Mouse (Mus musculus) embryo, embryonic 11.5 days (tissue): ENCODE measurements at regions not wholly inside any gene's neighbourhood (a gene's known extent, or its start where the extent isn't known, plus 50 kb on each side); places are given as distances from the start of the nearest gene placed in this dataset.
"Not testable (repeated sequence)": the region's sequence is repeated elsewhere in the genome, so short reads cannot be mapped to it uniquely, and the experiment has no call there.

Experiments
- DNase-seq: peaks from one replicate; pipeline ENCODE4 v3.0.0-alpha.2; 2012; ENCODE audit warnings: low read depth, low spot score

DNA sequence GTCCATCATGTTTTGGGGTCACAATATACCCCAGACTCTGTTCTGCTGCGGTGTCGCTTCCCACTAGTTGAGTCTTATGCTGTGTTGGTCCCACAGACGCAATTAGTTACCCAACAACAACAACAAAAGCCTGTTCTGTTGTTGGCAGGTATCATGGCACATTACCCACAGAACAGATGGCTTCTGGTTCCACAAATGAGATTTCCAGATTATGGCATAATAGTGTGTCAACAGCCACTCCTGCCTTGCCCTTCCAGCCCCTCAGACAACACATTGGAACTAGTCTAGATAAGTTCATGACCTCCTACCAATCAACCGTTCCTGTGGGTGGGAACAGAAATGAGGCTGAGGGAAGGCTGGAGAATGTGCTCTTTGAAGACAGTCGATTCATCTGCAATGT, 351.5 kb downstream of the Fut8 start:
- DNase-seq, result no peak

DNA sequence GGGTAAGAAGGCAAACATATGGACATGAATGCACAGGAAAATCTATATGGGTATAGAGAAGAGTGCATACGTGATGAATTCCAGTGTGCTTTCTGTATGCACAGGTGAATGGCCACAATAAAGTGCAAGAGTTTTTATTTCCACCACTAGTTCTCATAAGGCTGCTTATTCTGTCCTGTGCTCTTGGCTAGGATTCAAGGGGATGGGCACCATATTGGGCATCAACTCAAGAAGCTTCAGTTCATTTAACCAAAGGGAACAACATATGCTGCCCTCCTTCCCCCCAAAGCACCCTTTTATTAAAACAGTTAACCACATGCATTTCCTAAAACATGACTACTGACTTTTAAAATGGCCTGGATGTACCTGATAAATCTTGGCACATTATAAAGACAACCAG, 356.2 kb downstream of the Fut8 start:
- DNase-seq, result no peak

DNA sequence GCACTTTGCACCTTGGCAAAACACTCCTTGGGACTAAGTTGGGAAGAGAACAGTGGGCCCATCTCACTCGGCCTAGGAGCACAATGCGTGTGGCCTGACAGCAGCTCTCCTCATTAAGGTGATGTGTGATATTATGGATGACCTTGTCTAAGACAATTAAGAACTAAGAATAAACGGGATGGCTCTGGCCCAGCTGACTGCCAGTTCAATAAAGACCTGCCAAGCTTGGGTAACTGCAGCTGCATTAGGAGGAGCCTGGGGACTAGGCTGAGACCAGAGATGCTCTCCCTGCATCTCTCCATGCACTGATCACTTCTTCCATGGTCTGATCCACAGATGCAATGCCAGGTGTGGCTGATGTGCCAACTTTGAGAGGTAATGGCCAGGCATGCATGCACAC, 356.7 kb downstream of the Fut8 start:
- DNase-seq, result no peak

GRCm38 (mm10) chr12:77595821-77596220, 357.9 kb downstream of the Fut8 start:
- no peak for DNase-seq

DNA sequence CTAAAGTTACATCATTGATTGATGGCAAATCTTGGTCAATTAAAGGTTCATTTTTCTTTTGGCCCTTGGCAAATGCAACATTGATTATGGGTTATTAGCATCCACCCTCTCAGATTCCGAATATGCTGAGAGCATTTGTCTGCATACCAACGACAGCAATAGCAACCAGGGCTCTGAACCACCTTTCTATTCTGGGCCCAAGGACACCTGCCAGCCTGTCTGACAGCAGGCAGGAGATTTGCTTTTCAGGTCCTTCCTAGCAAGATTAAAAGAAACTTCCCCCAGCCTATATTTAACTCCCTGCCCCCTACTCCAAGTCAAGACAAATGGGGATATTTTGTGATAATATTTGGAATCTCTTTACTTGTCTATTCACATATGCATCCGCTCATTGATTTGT, 358.8 kb downstream of the Fut8 start:
- no peak for DNase-seq

DNA sequence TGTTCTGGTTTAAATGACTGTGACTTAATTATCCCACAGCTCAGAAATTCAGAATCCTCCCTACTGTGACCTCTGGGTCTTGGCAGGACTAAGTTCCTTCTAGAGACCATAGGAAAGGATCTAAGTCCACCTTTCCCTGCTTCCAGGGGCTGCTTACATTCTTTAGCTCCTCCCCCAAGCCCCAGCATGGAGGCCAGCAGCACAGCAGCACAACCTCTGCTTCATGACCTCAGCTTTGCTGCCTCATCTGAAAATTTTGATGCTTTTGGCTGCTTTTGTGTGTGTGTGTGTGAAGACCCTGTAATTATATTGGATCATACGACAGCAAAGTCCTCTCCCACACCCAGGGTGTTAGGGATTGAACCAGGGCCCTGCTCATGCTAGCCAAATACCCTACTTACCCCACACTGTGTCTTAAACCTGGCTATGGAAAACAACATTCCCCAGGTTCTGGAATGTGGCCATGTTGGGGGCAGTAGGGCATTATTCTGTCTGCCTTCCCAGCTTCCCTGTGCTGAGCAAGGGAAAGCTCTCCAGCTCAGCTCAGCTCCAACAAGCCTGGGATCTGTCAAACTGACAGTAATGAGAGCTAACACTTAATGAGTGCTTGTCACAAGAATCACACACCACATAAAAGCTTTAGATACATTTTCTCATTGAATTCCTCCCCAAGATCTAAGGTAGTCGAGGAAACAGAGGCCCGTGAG, 359.9 kb downstream of the Fut8 start:
- peak; percentile 46 for DNase-seq

- no peak for DNase-seq
These were observed 360.4 kb downstream of the Fut8 start for GRCm38 (mm10) chr12:77598334-77598715.

DNA sequence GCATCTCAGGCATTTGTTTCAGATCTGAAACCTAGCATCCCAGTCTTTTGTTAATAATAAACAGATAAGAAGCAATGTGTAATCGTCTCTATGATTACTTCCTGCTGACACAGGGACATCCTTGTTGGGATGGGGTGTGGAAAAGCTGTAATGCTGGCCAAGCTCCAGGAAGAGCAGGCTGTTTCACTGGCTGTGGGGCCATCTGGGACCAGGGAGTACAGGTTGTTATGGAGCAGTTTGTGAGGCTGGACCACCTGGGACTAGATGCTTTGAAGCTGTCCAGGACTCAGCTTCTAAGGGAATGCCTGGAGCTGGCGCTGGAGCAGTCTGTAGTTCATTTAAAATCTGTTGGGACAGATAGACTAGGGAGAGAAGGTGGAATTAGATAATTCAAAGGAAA, 361.5 kb downstream of the Fut8 start:
- DNase-seq, result no peak

DNA sequence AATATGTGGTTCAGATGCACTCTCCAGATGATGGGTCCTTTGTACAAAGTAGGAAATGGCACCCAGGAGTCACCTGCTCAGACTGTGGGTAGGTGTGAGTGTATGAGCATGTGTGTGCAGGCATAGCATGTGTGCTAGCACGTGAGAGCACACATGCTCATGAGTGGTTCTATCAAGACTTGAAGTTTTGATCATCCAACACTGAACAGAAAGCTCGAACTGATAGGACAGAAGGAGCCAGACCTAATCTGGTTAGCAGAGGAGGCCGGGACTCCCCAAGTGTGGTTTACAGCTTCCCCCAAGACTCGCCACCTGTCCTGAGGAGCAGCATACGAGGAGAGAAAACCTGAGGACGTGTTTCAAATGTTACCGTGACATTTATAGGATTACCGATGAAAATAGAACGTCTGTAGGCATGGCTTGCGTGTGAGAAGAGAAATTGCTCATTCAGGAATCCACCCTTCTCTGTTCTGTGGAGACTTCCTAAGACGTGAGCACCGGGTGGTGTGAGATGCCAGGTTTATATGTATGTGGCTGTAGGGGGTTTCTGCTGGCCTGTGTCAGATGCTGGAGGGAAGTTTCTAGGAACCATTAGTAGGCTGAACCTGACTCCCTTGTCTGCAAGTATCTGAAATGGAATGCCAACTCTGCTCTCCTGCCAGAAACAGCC, 366.0 kb downstream of the Fut8 start:
- no peak for DNase-seq

- DNase-seq, result no peak
These were observed 379.6 kb downstream of the Fut8 start for GRCm38 (mm10) chr12:77617552-77617951.

DNA sequence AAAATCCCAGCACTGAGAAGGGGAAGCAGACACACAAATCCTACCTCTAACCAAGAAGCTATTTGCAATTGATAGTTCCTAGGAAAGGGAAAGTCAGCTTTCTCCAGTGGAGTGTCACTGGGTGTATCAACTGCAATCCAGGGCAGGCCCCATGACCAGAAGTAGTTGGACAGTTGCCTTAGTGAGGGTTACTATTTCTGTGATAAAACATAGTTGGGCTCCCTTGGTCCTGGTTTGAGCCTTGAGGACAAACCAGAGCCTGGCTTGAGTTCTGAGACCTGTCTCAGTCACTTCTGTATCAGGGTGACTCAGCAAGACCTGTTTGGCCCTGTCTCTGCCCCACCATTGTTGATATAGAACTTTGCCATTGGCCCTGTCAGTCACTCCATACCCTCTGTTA, 384.3 kb downstream of the Fut8 start:
- DNase-seq, result no peak

DNA sequence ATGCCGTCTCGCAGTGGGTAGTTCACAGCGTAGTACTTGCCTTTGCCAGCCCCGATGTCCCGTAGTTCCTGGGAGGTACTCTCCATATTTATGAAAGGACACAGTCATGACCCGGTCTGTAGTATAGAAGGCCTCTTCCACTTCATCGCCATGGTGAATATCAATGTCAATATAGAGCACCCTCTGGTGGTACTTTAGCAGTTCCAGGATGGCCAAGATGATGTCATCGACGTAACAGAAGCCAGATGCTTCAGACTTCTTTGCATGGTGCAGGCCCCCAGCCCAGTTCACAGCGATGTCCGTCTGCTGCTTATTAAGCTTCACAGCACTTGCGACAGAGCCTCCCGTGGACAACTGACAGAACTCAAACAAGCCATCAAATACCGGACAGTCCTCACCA, 386.4 kb downstream of the Fut8 start:
- not testable (repeated sequence) for DNase-seq

DNA sequence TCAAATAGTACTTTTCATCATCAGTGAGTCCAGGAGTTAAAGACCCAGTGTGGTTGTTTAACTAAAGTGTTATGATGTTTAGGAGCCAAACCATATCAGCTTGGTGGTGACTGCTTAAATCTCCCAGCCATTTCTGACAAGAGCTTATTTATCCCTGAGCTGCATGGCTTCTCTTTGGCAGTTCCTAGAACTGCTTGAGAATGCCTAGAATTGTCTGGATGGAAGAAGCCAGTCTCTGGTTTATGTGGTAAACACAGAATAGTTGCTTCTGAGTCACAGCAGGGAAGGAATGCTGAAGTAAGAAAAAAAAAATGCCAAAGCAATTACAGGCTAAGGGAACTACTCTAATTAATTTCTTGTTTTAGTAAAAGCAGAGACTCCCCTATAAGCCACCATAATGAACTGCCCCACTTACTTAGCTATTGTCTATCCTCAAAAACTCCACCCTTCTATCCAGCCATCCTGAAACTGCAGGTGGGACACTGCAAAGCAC, 390.5 kb downstream of the Fut8 start:
- DNase-seq, result no peak

- no peak for DNase-seq
These were observed 396.2 kb downstream of the Fut8 start for GRCm38 (mm10) chr12:77633981-77634650.

- peak; percentile 11 for DNase-seq
These were observed 400.3 kb downstream of the Fut8 start for GRCm38 (mm10) chr12:77638266-77638665.

DNA sequence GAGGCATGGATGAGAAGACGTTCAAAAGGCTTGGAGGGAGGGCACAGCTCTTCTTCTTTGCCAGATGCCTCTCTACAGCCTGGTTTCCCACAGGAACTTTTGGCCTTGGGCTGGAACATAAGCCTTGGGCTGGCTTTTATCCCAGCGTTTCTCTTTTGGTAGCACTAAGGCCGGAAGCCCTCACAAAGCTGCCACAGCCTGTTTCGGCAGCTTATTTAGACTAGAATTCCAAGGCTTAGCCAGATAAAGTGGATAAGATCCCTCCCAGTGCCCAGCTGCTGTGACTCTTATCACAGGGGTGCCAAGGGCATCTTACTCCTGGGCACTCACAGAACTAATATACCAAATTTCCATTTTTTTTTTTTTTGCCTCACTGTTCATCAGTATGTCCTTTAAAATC, 404.4 kb downstream of the Fut8 start:
- no peak for DNase-seq

DNA sequence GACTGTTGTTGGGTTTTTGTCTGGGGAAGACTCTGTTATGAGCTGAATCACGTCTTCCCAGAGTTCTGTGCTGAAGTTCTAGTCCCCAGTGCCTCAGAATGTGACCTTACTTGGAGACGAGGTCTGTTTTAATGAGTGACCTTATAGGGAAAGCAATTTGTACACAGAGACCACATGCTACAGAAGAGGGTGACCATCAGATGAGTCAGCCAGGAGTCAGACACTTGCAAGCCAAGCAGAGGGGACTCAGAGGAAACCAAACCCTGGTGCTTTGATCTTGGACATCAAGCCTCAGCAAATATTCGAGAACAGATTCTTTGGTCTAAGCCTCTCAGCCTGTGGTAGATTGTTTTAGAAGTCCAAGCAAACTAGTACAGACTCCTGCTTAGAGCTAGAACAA, 409.9 kb downstream of the Fut8 start:
- no peak for DNase-seq

DNA sequence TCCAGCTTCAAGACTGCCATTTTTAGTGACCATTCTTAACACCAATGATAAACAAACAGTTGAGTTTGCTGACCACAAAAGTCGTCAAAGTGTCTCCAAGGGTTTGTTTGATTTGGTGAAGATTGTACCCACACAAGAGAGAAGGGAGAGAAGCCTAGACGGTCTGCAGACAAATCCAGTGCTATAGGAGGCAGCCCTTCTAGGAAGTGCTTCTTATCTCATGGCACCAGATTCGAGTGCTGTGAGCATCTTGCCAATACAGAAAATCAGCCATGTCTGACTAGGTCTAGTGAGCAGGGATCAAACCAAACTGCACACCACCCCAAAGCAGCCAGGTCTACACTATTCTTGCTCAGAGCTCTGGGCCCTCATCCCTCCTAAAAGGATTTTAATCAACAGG, 416.4 kb downstream of the Fut8 start:
- DNase-seq, result no peak

DNA sequence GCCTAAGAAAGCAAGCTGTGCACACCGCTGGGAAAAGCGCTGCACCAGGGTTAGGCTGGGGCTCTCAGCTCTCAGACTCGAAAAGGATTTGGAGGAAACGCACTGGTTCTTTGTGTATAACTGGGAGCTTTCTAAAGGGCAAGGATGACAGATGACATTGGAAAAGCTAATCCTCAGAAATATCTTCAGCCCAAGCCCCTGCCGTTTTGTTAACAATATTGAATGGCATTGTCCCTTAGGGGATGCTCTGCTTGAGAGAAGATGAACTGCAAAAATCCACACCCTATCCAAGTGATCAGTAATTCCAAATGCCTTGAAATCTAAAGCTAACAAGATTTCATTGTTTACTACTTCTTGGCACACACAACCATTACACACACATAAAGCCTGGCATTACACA, 419.1 kb downstream of the Fut8 start:
- no peak for DNase-seq

DNA sequence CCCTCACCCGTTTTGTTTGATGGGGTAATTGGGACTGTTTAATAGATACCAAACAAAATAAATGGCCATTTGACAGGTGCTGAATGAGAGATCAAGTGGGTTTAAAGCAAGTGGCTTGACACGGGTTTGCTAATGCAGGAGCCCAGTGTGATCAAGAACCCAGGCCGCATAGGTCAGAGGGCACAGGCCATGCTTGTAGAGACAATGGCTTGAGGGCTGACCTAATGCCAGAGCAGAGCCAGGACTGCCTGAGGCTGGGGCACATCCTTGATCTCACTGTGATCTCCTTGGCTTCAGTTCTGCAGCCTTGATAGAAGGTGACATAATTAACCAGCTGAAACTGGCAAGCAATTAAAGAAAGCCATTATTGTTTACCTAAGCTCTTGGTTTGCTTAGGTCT, 420.0 kb downstream of the Fut8 start:
- no peak for DNase-seq

DNA sequence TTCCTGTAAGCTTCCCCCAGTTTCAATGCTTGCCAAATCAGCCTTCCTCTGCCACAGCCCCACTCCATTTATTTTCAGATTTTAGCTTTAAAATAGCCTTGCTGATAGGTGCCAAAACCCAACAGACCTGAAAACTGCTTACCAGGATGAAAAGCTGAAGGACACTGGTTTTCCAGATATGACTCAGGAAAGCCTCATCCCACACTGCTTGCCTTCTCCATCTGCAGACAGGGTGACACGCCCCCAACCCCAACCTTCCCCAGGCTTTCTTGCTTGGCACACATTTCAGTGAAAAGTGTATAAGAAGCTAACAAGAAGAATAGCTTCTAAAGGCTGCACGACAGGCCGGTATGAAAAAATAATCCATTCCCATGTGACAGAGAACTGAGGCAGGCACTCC, 425.3 kb downstream of the Fut8 start:
- no peak for DNase-seq

DNA sequence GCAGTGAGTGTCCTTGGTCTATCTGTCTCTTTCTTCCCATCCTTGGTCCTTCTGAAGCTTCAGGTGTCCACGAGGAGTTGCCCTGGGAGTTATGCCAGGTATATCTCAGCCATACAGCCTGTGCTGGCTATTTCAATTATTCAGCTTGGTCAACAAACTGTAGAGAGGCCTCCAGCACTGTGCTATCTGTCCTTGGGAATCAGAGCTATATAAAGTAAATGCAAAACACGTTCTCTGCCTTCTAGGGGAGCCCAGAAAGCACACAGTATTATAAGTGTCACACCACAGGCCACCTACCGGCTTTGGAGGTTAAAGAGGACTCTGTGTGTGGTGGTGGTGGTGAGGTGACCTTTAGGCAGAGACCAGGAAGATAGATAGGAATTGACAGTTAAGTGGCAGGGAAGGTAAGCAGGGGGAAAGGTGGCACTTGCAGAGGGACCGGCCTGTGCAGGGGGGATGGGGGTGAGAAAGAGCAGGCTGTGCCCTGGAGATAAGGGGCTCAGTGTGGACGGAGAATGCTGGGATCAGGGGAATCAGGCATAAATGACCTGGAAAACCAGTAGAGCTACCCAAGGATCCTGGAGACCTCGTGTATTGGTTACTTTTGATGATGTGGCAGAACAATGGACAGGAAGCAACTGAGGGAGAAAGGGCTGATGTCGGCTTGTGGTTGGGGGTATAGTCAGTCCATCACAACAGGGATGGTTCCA, 425.9 kb downstream of the Fut8 start:
- no peak for DNase-seq
